Mouse (Mus musculus) heart, postnatal 10 days (tissue): Measurements from ENCODE around the gene Olfr798. TPM values are rescaled to one million over a fixed set of nuclear protein-coding genes. Genes with fewer than 3 reads are reported as not detected.

ENCODE experiments used
- DNase-seq, 2 experiments: peaks; one replicate each; pipeline ENCODE4 v3.0.0; 2021
- intact Hi-C: fragments of 180-260 bp; cut with DNase I; formaldehyde crosslinking; loops from one replicate; pipeline ENCODE4 v1.15.1; 2025
- microRNA-seq, 2 experiments: library from miRNA; unstranded; fragments of <30 nt; microRNA quantifications; one replicate each; pipeline ENCODE4 v1.2.0; 2022
- total RNA-seq, 2 experiments: library from RNA; stranded (reverse); gene quantifications; 2 replicates each; pipeline ENCODE4 v1.2.3; 2021

Gene Olfr798
- not detected for total RNA-seq

DNA sequence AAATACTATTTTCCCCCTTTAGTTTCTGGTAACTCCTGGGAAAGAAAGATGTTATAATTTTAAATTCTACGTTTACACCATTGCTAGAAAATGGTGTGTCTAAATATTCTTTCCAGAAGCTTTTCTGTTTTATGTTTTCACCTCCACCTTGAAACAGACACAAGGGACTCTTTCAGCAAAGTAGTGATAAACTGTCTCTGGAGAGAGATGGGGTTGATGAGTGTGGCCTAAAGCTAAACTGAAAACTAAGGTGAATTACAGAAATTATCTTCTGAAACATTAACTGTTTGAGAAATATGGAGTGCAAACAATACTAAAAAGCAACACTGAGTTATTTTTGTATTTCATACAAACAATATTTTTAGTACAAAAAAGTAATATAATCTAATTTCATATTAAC, at the start of gene Olfr798:
Gene Olfr798 (minus strand): TSS at position 101 of the 400 bp plus-strand sequence.
- intact Hi-C loops: no loop called here
- no peak for DNase-seq

- intact Hi-C loops: no loop called here
- no peak for DNase-seq
These were observed 46.0 kb upstream of the Olfr798 start, which contains the start of gene Olfr801 for GRCm38 (mm10) chr10:129673765-129674164. TSS of gene Olfr801 (minus strand) at chr10:129673865.

DNA sequence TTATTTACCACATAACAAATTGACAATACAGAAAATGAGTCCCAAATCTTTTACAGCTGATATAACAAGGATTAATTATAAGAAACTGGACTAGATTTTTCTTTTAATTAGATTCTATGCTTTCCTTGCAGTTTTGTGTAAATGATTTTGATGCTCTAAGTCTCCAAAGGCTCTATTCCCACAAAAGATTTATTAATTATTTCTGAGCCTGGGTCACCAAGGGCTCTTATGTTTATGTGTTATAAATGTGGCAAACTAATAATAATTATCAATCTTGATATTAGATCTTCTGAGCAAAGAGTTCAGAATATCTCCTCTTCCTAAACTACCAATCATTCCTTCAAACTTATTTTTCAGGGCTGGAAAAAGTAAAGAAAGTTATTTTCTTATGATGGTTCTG, 29.7 kb upstream of the Olfr798 start, which contains the start of gene Olfr800:
Gene Olfr800 (plus strand): TSS at position 301 of the 400 bp plus-strand sequence.
- no peak for DNase-seq
- intact Hi-C loops: no loop called here

DNA sequence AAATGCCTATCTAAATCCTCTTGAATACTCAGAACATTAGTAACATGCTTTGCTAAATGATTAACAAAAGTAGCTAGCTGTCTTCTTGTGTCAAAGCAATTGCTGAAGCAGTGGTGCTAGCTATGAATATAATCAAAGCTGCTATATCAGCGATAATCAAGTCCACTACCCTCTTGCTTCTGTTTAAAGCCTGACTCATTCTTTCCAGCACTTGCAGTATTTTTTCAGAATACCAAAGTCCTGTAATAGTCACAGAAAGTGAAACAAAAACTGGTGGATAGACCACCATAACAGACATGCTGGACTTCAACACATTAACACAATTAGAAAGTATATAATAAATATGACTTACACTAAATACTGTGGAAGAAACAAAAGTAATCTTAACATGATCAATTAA, 24.0 kb upstream of the Olfr798 start:
- no peak for DNase-seq
- intact Hi-C loops: no loop called here

DNA sequence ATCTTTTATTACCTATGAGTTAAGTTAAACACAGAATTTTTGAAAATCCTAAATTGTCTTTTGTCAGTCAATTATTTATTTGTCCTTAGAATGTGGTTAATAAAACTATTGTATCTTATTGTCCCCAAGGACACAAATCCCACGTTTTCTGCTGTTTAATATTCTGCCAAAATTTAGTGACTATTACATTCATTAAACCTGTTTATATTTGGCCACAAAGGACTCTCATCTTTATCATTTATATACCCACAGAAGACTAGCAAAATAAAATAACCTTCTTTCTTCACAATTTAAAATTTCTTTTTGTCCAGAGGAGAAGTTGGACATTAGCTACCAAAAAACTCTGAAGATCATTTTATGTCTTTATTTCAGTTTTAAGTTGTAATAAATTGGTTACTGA, 9.4 kb upstream of the Olfr798 start, which contains the start of gene Olfr799:
Gene Olfr799 (plus strand): TSS at position 301 of the 400 bp plus-strand sequence.
- intact Hi-C loops: no loop called here
- DNase-seq: no peak

DNA sequence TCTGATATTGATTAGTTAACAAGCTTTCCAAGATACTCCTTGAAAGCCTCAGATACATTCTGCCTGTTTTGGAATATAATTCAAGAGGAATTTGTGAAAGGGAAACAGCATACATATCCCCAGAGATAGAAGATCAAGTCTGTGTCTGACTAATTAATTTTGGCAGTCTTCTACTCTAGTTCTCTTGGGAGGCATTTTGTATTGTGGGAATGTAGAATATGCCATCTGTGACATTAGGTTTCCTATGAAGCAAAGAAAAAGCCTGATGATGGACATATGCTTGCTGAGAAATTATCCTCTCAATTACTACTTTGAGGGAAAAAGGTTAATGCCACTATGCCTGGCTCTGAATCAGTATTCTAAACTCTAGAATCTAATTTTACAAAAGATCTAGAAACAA, 4.5 kb downstream of the Olfr798 start:
- DNase-seq: no peak
- intact Hi-C loops: no loop called here

DNA sequence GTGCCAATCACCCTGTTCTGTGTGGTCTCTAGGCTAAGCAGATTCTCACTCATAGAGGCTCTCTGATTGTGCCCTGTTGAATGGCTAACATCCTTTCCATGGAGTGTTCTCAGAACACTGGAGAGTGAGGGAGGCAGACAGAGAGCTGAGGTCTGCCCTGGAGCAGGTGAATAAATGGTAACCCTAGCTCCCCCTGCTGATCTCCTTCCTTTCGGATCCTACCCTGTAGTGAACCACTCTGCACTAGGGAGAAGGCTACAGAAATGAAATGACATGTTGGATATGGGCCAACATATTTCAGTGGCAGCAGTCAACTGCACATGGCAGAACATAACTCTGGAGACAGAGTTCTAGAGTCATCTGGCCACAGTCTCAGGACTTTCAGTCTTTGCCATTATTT, 6.0 kb downstream of the Olfr798 start:
- intact Hi-C loops: no loop called here
- DNase-seq: no peak

- no peak for DNase-seq
- intact Hi-C loops: no loop called here
These were observed 15.3 kb downstream of the Olfr798 start, which contains the start of gene Olfr796 for GRCm38 (mm10) chr10:129612470-129612869. TSS of gene Olfr796 (minus strand) at chr10:129612570.

GRCm38 (mm10) chr10:129577066-129577465, 50.7 kb downstream of the Olfr798 start:
- intact Hi-C loops: no loop called here
- DNase-seq: no peak

Small RNA genes lying within 50 kb of the gene (microRNA-seq; reads per million reads assigned to microRNA genes)
- 0 reads per million in 2 experiments for gene Gm23252

Other genes starting within 250 kb of the Olfr798 start
- not detected for gene Olfr784, start 243.9 kb downstream of the Olfr798 start, total RNA-seq
- gene Olfr785, start 222.5 kb downstream of the Olfr798 start, total RNA-seq: not detected
- not detected for gene Olfr786, start 200.6 kb downstream of the Olfr798 start, total RNA-seq
- gene Olfr787, start 166.1 kb downstream of the Olfr798 start, total RNA-seq: not detected
- not detected for gene Olfr788, start 156.9 kb downstream of the Olfr798 start, total RNA-seq
- not detected for gene Olfr789, start 143.2 kb downstream of the Olfr798 start, total RNA-seq
- not detected for gene Olfr790, start 129.4 kb downstream of the Olfr798 start, total RNA-seq
- gene Olfr791, start 106.1 kb downstream of the Olfr798 start, total RNA-seq: not detected
- gene Olfr792, start 88.8 kb downstream of the Olfr798 start, total RNA-seq: not detected
- gene Olfr794, start 60.3 kb downstream of the Olfr798 start, total RNA-seq: not detected
- gene Olfr796, start 15.4 kb downstream of the Olfr798 start, total RNA-seq: not detected
- gene Olfr799, start 9.6 kb upstream of the Olfr798 start, total RNA-seq: not detected
- not detected for gene Olfr800, start 29.8 kb upstream of the Olfr798 start, total RNA-seq
- gene Olfr801, start 45.9 kb upstream of the Olfr798 start, total RNA-seq: not detected
- gene Olfr802, start 60.2 kb upstream of the Olfr798 start, total RNA-seq: not detected
- not detected for gene Olfr803, start 66.4 kb upstream of the Olfr798 start, total RNA-seq
- gene Olfr804, start 75.3 kb upstream of the Olfr798 start, total RNA-seq: not detected
- gene Olfr805, start 101.4 kb upstream of the Olfr798 start, total RNA-seq: not detected
- not detected for gene Olfr806, start 114.0 kb upstream of the Olfr798 start, total RNA-seq
- gene Olfr807, start 129.9 kb upstream of the Olfr798 start, total RNA-seq: not detected
- gene Olfr808, start 137.5 kb upstream of the Olfr798 start, total RNA-seq: not detected
- gene Olfr809, start 146.7 kb upstream of the Olfr798 start, total RNA-seq: not detected
- not detected for gene Olfr810, start 167.0 kb upstream of the Olfr798 start, total RNA-seq
- gene Olfr811, start 176.5 kb upstream of the Olfr798 start, total RNA-seq: not detected
- gene Olfr812, start 218.2 kb upstream of the Olfr798 start, total RNA-seq: not detected
- gene Olfr813, start 227.4 kb upstream of the Olfr798 start, total RNA-seq: not detected